Mouse (Mus musculus): ENCODE data around the gene Mphosph9. TPM values are rescaled to one million over a fixed set of nuclear protein-coding genes. Genes with fewer than 3 reads are reported as not detected.
A peak's percentile ranks its signal among the peaks of the same experiment; 100 is the strongest.
"Not testable (repeated sequence)": the region's sequence is repeated elsewhere in the genome, so short reads cannot be mapped to it uniquely, and the experiment has no call there.

The Mphosph9 gene
- polyA plus RNA-seq, 1 experiment from 2014 or later, result 21.2 TPM

DNA sequence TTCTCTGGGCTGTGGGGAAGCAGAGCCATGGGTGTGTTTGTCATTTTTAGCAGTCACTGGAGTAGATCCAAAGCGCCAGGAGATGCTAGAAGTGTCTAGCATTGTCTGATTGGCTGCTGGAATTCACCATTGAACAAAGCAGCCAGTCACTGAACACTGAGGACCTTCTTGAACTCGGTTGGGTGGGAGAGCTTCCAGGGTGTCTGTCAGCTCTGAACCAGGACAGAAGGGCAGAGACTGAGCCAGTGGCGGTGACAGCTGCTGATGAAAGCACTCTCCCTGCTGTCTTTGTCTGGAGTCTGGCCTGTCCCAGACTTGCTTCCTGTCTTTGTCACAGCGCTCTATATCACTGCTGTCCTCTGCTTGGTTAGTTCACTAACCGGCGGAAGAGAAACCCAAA is 6.6 kb upstream of the Mphosph9 start:
- no peak overlapping the region for H3K4me2 ChIP-seq (ENCODE audit: low read depth, low read length, severe bottlenecking)
- ATAC-seq (replicated peaks; ENCODE audit: low FRiP score) (peak; percentile 73), DNase-seq (ENCODE audit: low spot score) (no peak)
- H3K27me3 ChIP-seq (ENCODE audit: control insufficient read depth, insufficient read depth, low read length), result no peaks in the 10 kb centered on the region
- H3K4me1 ChIP-seq (replicated peaks; ENCODE audit: control insufficient read depth, insufficient read depth, low read length), result no peaks in the 10 kb centered on the region
- H3K27ac ChIP-seq (ENCODE audit: low read depth, low read length), result peak overlapping the region; percentile 31; the same call in 1 of the 2 replicates
- no peak overlapping the region for H3K4me3 ChIP-seq (ENCODE audit: low read depth, low read length)
- no peak overlapping the region for H3K9ac ChIP-seq (ENCODE audit: low read length)
- H3K36me3 ChIP-seq (ENCODE audit: control insufficient read depth, insufficient read depth, low read length), result no peaks in the 10 kb centered on the region
- H3K9me3 ChIP-seq (ENCODE audit: control insufficient read depth, low read length), result no peaks in the 10 kb centered on the region
- WGBS, result 56% methylated on average over 6 of the region's 6 CpGs

DNA sequence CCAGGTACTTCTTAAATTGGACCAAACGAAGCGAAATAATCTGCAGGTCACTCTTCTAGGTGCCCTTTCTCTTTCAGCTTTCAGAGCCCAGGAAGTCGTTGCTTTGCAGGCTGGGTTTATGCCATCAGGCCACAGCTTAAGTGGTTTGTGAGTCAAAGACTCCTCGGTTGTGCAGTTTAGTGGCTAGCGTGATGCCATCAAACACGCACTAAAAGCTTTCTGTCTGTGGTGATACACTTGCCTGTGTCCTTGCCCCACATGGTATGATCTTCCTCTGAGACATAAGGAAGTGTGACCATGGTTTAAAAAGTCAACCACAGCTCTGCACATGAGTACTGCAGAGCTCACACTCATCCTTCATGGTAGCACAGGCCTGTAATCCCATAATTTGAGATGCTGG is 2.3 kb upstream of the Mphosph9 start:
- Histone ChIP-seq H3K4me2 (ENCODE audit: low read depth, low read length, severe bottlenecking) (no peak overlapping the region), H3K27ac (ENCODE audit: low read depth, low read length) (no peak overlapping the region), H3K4me3 (ENCODE audit: low read depth, low read length) (no peak overlapping the region), H3K4me1 (replicated peaks; ENCODE audit: control insufficient read depth, insufficient read depth, low read length) (peaks cover 11% of the 10 kb centered on the region), H3K9ac (ENCODE audit: low read length) (no peak overlapping the region), H3K27me3 (ENCODE audit: control insufficient read depth, insufficient read depth, low read length) (no peaks in the 10 kb centered on the region), H3K36me3 (ENCODE audit: control insufficient read depth, insufficient read depth, low read length) (no peaks in the 10 kb centered on the region), H3K9me3 (ENCODE audit: control insufficient read depth, low read length) (no peaks in the 10 kb centered on the region)
- 83% methylated on average over 6 of the region's 6 CpGs for WGBS
- DNase-seq (ENCODE audit: low spot score) (no peak), ATAC-seq (replicated peaks; ENCODE audit: low FRiP score) (no peak)

DNA sequence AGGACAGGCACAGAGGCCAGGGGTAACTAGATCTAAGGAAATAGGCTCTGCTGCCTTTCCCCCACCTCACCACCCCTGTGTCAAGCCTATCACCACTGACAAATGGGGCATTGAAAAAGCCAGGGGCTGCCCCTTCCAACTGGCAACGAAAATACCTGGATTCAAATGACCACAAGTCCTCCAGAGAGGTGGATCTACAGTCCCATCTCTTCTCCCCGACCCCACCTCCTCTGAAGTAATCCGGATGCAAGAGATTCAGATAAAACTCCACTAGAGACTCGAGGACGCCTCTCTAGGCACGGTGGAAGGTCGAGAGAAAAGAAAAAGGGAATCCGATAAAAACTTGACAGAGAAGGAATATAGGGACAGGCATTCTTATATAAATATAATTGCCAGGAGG is 943 bp downstream of the Mphosph9 start:
- peak overlapping the region; percentile 86; the same call in 1 of the 2 replicates for H3K27ac ChIP-seq (ENCODE audit: low read depth, low read length)
- H3K4me2 ChIP-seq (ENCODE audit: low read depth, low read length, severe bottlenecking), result peak overlapping the region; percentile 82
- 2% methylated on average over 8 of the region's 8 CpGs for WGBS

DNA sequence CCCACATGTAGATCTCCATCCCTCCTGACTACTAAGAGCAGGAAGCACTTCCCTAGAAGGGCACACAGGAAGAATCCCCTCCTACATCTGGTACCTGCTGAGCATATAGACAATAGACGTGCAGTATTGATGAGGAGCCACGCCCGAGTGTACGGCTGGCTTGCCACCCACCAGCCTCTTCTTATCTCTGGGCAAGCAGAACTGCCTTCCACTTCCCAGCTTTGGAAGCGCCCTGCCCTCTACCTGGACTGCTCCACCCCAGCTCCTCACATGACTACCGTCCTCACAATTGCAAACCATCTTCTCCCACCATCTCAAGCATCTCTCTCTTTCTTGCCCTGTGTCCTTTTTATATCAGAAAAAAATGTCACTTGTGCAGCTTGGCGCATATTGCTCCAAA is 10.1 kb downstream of the Mphosph9 start:
- Histone ChIP-seq H3K4me1 (replicated peaks; ENCODE audit: control insufficient read depth, insufficient read depth, low read length) (no peaks in the 10 kb centered on the region), H3K4me3 (ENCODE audit: low read depth, low read length) (no peak overlapping the region), H3K27ac (ENCODE audit: low read depth, low read length) (no peak overlapping the region), H3K9me3 (ENCODE audit: control insufficient read depth, low read length) (no peaks in the 10 kb centered on the region), H3K36me3 (ENCODE audit: control insufficient read depth, insufficient read depth, low read length) (peaks cover 13% of the 10 kb centered on the region), H3K27me3 (ENCODE audit: control insufficient read depth, insufficient read depth, low read length) (no peaks in the 10 kb centered on the region), H3K4me2 (ENCODE audit: low read depth, low read length, severe bottlenecking) (no peak overlapping the region), H3K9ac (ENCODE audit: low read length) (no peak overlapping the region)
- no peak for ATAC-seq (replicated peaks; ENCODE audit: low FRiP score)
- no peak for DNase-seq (ENCODE audit: low spot score)
- 90% methylated on average over 7 of the region's 7 CpGs for WGBS

More for the DNA sequence above, 943 bp downstream of the Mphosph9 start:
- Histone ChIP-seq H3K27me3 (ENCODE audit: control insufficient read depth, insufficient read depth, low read length) (no peaks in the 10 kb centered on the region), H3K9ac (ENCODE audit: low read length) (peak overlapping the region; percentile 82), H3K4me1 (replicated peaks; ENCODE audit: control insufficient read depth, insufficient read depth, low read length) (peaks cover 11% of the 10 kb centered on the region), H3K36me3 (ENCODE audit: control insufficient read depth, insufficient read depth, low read length) (no peaks in the 10 kb centered on the region; the same call in none of the 2 replicates), H3K9me3 (ENCODE audit: control insufficient read depth, low read length) (no peaks in the 10 kb centered on the region), H3K4me3 (ENCODE audit: low read depth, low read length) (peak overlapping the region; percentile 54)
- no peak for ATAC-seq (replicated peaks; ENCODE audit: low FRiP score)
- no peak for DNase-seq (ENCODE audit: low spot score)

DNA sequence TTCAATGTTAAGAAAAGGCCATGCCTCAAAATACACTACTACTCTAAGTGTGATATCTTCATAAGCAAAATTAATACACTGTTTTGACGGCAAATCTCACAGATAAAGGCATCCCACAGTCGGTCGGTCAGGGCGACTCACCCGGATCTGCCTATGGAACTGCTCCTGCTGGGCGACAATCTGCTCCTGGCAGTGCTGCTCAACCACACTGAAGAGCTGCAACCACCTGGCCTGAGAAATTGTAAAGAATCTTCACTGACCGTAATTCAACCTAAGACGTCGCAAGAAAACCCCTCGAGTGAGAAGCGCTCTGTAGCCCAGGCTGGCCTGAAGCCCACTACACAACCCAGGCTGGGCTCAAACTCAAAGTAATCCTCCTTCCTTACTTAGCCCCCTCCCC is 11.8 kb downstream of the Mphosph9 start:
- no peak for ATAC-seq (replicated peaks; ENCODE audit: low FRiP score)
- H3K9me3 ChIP-seq (ENCODE audit: control insufficient read depth, low read length), result peaks cover 5% of the 10 kb centered on the region; the same call in 1 of the 2 replicates
- WGBS, result 93% methylated on average over 11 of the region's 11 CpGs
- no peak overlapping the region for H3K4me2 ChIP-seq (ENCODE audit: low read depth, low read length, severe bottlenecking)
- peaks cover 21% of the 10 kb centered on the region for H3K36me3 ChIP-seq (ENCODE audit: control insufficient read depth, insufficient read depth, low read length)
- H3K27ac ChIP-seq (ENCODE audit: low read depth, low read length), result no peak overlapping the region
- no peaks in the 10 kb centered on the region for H3K27me3 ChIP-seq (ENCODE audit: control insufficient read depth, insufficient read depth, low read length)
- DNase-seq (ENCODE audit: low spot score), result no peak
- no peaks in the 10 kb centered on the region for H3K4me1 ChIP-seq (replicated peaks; ENCODE audit: control insufficient read depth, insufficient read depth, low read length)
- H3K4me3 ChIP-seq (ENCODE audit: low read depth, low read length), result no peak overlapping the region
- H3K9ac ChIP-seq (ENCODE audit: low read length), result no peak overlapping the region

DNA sequence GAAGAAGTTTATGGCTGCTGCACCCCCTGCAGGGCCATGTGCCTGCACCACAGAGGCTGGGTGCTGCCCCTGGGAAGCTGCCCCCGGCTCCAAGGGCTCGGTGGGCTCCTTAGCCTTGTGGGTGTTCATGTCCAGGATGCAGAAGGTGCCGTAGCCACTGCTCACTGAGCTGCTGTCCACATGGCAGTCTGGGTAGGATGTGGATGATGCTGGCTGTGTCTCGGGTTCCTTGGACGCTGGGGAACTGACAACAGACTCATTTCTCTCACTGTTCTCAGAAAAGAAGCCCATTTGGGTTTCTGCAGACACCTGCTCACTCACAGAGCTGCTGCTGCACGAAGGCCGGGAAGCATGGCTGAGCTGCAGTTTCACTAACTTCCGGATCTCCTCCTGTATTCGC is 12.3 kb downstream of the Mphosph9 start:
- no peaks in the 10 kb centered on the region for H3K27me3 ChIP-seq (ENCODE audit: control insufficient read depth, insufficient read depth, low read length)
- no peak overlapping the region for H3K9ac ChIP-seq (ENCODE audit: low read length)
- no peak overlapping the region for H3K4me3 ChIP-seq (ENCODE audit: low read depth, low read length)
- no peak overlapping the region for H3K4me2 ChIP-seq (ENCODE audit: low read depth, low read length, severe bottlenecking)
- no peak for DNase-seq (ENCODE audit: low spot score)
- H3K27ac ChIP-seq (ENCODE audit: low read depth, low read length), result no peak overlapping the region
- peaks cover 21% of the 10 kb centered on the region for H3K36me3 ChIP-seq (ENCODE audit: control insufficient read depth, insufficient read depth, low read length)
- peaks cover 5% of the 10 kb centered on the region; the same call in 1 of the 2 replicates for H3K9me3 ChIP-seq (ENCODE audit: control insufficient read depth, low read length)
- 90% methylated on average over 9 of the region's 9 CpGs for WGBS
- H3K4me1 ChIP-seq (replicated peaks; ENCODE audit: control insufficient read depth, insufficient read depth, low read length), result no peaks in the 10 kb centered on the region
- no peak for ATAC-seq (replicated peaks; ENCODE audit: low FRiP score)

DNA sequence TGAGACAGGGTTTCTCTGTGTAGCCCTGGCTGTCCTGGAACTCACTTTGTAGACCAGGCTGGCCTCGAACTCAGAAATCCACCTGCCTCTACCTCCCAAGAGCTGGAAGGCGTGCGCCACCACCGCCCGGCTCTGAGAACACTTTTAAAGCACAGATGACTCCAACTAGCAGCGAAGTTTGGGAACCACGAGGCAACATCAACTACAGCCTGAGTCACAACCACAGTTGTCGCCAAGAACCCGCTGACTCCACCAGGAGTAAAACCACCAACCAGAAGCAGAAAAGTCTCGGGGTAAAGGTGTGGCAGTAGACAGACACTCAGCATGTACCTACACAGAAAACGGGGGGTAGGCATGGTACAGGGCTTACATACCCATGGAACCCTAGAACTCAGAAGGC is 17.7 kb downstream of the Mphosph9 start:
- Histone ChIP-seq H3K4me2 (ENCODE audit: low read depth, low read length, severe bottlenecking) (no peak overlapping the region), H3K9ac (ENCODE audit: low read length) (no peak overlapping the region), H3K4me1 (replicated peaks; ENCODE audit: control insufficient read depth, insufficient read depth, low read length) (no peaks in the 10 kb centered on the region), H3K27ac (ENCODE audit: low read depth, low read length) (no peak overlapping the region), H3K9me3 (ENCODE audit: control insufficient read depth, low read length) (peaks cover 5% of the 10 kb centered on the region; the same call in 1 of the 2 replicates), H3K27me3 (ENCODE audit: control insufficient read depth, insufficient read depth, low read length) (no peaks in the 10 kb centered on the region), H3K4me3 (ENCODE audit: low read depth, low read length) (no peak overlapping the region), H3K36me3 (ENCODE audit: control insufficient read depth, insufficient read depth, low read length) (peaks cover 25% of the 10 kb centered on the region)
- DNase-seq (ENCODE audit: low spot score), result no peak
- WGBS, result 94% methylated on average over 11 of the region's 11 CpGs
- no peak for ATAC-seq (replicated peaks; ENCODE audit: low FRiP score)

DNA sequence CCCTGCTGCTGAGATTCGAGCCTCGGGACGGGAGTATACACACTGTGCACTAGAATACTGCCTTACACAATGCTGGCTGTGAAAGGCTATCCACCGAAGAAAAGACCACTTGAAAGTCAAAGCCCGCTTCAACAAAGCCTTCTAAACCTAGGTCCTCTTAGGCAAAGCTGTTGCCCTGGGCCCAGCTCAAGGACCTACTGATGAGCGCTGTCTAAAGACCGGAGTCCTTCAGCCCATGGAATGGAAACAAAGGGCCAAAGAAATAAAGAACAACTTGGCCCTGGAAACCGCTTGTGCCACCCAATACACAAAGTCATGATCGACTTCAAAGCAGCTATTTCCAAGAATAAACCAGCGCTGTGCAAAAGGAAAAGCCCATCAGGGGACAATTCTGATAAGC is 18.6 kb downstream of the Mphosph9 start:
- H3K4me1 ChIP-seq (replicated peaks; ENCODE audit: control insufficient read depth, insufficient read depth, low read length), result no peaks in the 10 kb centered on the region
- no peak overlapping the region for H3K4me3 ChIP-seq (ENCODE audit: low read depth, low read length)
- H3K27ac ChIP-seq (ENCODE audit: low read depth, low read length), result no peak overlapping the region
- ATAC-seq (replicated peaks; ENCODE audit: low FRiP score) (no peak), DNase-seq (ENCODE audit: low spot score) (no peak)
- 67% methylated on average over 10 of the region's 10 CpGs for WGBS
- no peak overlapping the region for H3K4me2 ChIP-seq (ENCODE audit: low read depth, low read length, severe bottlenecking)
- no peak overlapping the region for H3K9ac ChIP-seq (ENCODE audit: low read length)
- H3K27me3 ChIP-seq (ENCODE audit: control insufficient read depth, insufficient read depth, low read length), result no peaks in the 10 kb centered on the region
- H3K9me3 ChIP-seq (ENCODE audit: control insufficient read depth, low read length), result peaks cover 5% of the 10 kb centered on the region; the same call in 1 of the 2 replicates
- H3K36me3 ChIP-seq (ENCODE audit: control insufficient read depth, insufficient read depth, low read length), result peaks cover 22% of the 10 kb centered on the region

DNA sequence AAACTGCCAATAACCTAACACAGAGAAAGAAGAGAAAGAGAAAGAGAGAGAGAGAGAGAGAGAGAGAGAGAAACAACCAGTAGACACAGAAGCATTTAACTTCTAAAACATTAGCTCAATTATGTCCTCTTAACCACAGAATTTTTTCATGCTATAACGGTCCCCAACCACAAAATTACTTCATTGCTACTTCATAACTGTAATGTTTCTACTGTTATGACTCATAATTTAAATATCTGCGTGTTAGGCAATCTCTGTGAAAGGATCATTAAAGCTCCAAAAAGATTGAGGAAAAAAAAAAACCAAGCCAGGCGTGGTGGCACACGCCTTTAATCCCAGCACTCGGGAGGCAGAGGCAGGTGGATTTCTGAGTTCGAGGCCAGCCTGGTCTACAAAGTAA is 24.9 kb downstream of the Mphosph9 start:
- DNase-seq (ENCODE audit: low spot score); H3K4me2 ChIP-seq (ENCODE audit: low read depth, low read length, severe bottlenecking); H3K4me1 ChIP-seq (replicated peaks; ENCODE audit: control insufficient read depth, insufficient read depth, low read length); H3K27me3 ChIP-seq (ENCODE audit: control insufficient read depth, insufficient read depth, low read length); H3K27ac ChIP-seq (ENCODE audit: low read depth, low read length); ATAC-seq (replicated peaks; ENCODE audit: low FRiP score); H3K9me3 ChIP-seq (ENCODE audit: control insufficient read depth, low read length); H3K9ac ChIP-seq (ENCODE audit: low read length); H3K4me3 ChIP-seq (ENCODE audit: low read depth, low read length): not testable (repeated sequence)
- WGBS, result 96% methylated on average over 6 of the region's 6 CpGs
- peaks cover 11% of the 10 kb centered on the region; the same call in 1 of the 2 replicates for H3K36me3 ChIP-seq (ENCODE audit: control insufficient read depth, insufficient read depth, low read length)
